Mouse (Mus musculus): ENCODE results near the gene Pdgfa.

DNA sequence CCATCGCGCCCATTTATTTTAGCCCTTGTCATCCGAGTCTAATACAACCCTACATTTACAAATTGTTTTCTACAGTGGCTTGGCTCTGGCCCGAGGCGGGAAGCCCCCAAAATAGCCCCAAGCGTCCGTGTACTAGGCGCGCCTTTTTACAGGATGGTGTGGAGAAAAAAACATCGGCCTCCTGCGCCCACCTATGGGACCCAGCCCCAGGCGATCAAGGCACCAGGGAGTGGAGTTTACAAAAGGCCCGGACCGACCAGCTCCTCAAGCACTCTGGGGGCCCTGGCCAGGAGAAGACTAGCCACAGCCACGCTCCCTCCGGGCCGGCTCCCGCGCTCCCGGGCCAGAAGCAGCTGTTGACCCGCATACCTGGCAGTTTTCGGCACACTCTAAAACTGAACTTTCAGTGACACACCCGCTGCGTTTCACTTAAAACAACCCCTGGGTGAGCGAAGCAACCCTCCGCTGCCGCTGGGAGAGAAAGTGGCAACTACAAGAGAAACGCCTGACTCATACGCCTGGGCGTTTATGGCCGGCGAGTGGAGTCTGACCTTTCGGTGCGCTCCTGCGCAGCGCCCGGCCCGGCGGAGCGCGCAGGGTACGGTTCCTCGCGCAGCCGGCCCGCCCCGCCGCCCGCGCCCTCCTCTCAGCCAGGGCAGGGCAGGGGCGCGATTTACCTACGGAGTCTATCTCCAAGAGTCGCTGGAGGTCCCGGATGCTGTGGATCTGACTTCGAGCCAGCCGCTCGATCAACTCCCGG lies 4.4 kb downstream of the Pdgfa start:
- no peak for TF ChIP-seq CTCF (IDR thresholded peaks at IDR 0.05; ENCODE audit: low read depth, low read length)
- TF ChIP-seq POLR2A (IDR thresholded peaks at IDR 0.05; ENCODE audit: extremely low read depth, insufficient read depth, low read length), result no peak

All from liver, adult 2 months (tissue).